22 mouse cellular contexts compared by ENCODE assay signal in the genomic region with DNA sequence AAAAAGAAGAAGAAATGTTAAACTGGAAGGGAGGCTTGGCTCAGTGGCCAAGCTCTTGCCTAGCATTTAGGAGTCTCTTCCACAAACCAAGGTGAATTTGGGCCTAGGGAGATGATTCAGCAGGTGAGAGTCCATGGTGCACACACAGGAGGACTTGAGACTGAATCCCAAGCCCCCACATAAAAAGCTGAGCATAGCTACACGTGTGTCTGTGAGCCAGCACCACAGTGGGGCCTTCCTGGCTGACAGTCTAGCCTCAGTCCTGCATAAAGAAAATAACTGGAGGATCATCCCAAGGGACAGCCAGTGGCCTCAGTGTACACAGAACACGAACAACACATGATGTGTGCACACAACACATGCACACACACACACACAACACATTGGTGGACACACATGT. TPM values are rescaled to one million over a fixed set of nuclear protein-coding genes. Genes with fewer than 3 reads are reported as not detected.
DNase-seq lines count a peak whose midpoint lies in the region; TF ChIP-seq lines count a peak whose summit lies in the region.
"Had no signal": no experiment of that assay in that cellular context is flagged by ENCODE, and none has a peak within 500 bp of the region (broad histone marks: within the 10 kb centered on the region; RNA-seq: fewer than 3 reads in every experiment).

No protein-coding gene starts in this region.

- no peaks in the 10 kb centered on the region for H3K79me2 ChIP-seq in macrophage (ENCODE audit: inconsistent target)

- WGBS in bone marrow, adult 2 months = 46% methylated on average over 2 of the region's 2 CpGs
- WGBS in macrophage (ENCODE audit: missing documents) = 83% methylated on average over 2 of the region's 2 CpGs

- peak; percentile 0 for DNase-seq in layer of hippocampus, adult 9-11 months
- no peak for DNase-seq in layer of hippocampus, postnatal 36 days
- DNase-seq in thymus, postnatal 25 days = no peak
- no peak for DNase-seq in frontal cortex, adult 2 months (ENCODE audit: extremely low spot score in 1 of 2, low spot score in 1 of 2)
- DNase-seq: adrenal gland, adult 2 months; adrenal gland, postnatal 10 days; adrenal gland, postnatal 25 days; cerebellum, adult 11-12 months; cerebellum, adult 2 months; cerebellum, adult 9-10 months; cerebellum, postnatal 10 days; cerebellum, postnatal 25 days; forebrain, postnatal 0 days had no signal

- no peak for TF ChIP-seq POLR2A in bone marrow, adult 2 months (IDR thresholded peaks at IDR 0.05; ENCODE audit: borderline replicate concordance, control insufficient read depth, low read depth, low read length)
- TF ChIP-seq POLR2A in bone marrow macrophage, adult 2 months (IDR thresholded peaks at IDR 0.05; ENCODE audit: borderline replicate concordance, low read depth, low read length) = no peak

- no peak for TF ChIP-seq CTCF in bone marrow, adult 2 months (IDR thresholded peaks at IDR 0.05; ENCODE audit: control insufficient read depth, insufficient read depth, low read length)
- TF ChIP-seq CTCF in bone marrow macrophage, adult 2 months (IDR thresholded peaks at IDR 0.05; ENCODE audit: low read depth, low read length) = no peak

- peaks cover 17% of the 10 kb centered on the region for H3K4me1 ChIP-seq in bone marrow, adult 2 months (ENCODE audit: control insufficient read depth, insufficient read depth, low read length)
- H3K4me1 ChIP-seq in bone marrow macrophage, adult 2 months (ENCODE audit: control insufficient read depth, insufficient read depth, low read length) = peaks cover 45% of the 10 kb centered on the region
- H3K4me1 ChIP-seq: embryonic facial prominence, embryonic 12.5 days; forebrain, embryonic 13.5 days; forebrain, embryonic 15.5 days had no signal

- H3K27ac ChIP-seq in bone marrow, adult 2 months (ENCODE audit: control insufficient read depth, insufficient read depth, low read depth, low read length, poor library complexity) = peak overlapping the region; percentile 83
- 0 out of 2 replicates have a peak overlapping the region, but pooled peaks have one; percentile 1 for H3K27ac ChIP-seq in bone marrow macrophage, adult 2 months (ENCODE audit: insufficient read depth, low read depth, low read length)
- H3K27ac ChIP-seq in macrophage = peak overlapping the region; percentile 89
- H3K27ac ChIP-seq: embryonic facial prominence, embryonic 10.5 days; embryonic facial prominence, embryonic 12.5 days; forebrain, embryonic 13.5 days; forebrain, embryonic 15.5 days had no signal

- no peak overlapping the region for H3K4me3 ChIP-seq in bone marrow, adult 2 months (replicated peaks; ENCODE audit: control insufficient read depth, low read depth, low read length)
- no peak overlapping the region for H3K4me3 ChIP-seq in bone marrow macrophage, adult 2 months (ENCODE audit: insufficient read depth, low read length)
- H3K4me3 ChIP-seq in macrophage (ENCODE audit: inconsistent target) = no peak overlapping the region
- H3K4me3 ChIP-seq: embryonic facial prominence, embryonic 10.5 days; embryonic facial prominence, embryonic 12.5 days; forebrain, embryonic 13.5 days; forebrain, embryonic 15.5 days had no signal

- no peaks in the 10 kb centered on the region for H3K36me3 ChIP-seq in macrophage (ENCODE audit: inconsistent target)
- H3K36me3 ChIP-seq: embryonic facial prominence, embryonic 10.5 days; embryonic facial prominence, embryonic 12.5 days; forebrain, embryonic 15.5 days had no signal

RNA-seq across cellular contexts. Expression of a gene that starts 19.0 kb away (rescaled TPM):
- 1 to 10 TPM; 1.6 to 2.2 TPM for total RNA-seq in layer of hippocampus, postnatal 36 days (2021)
- 20.0 and 54.3 TPM in 2 replicates for polyA plus RNA-seq in bone marrow, adult 2 months (2011; ENCODE audit: insufficient read depth, insufficient read length, low replicate concordance, missing spikeins)
- 128 and 146 TPM in 2 replicates for polyA plus RNA-seq in bone marrow macrophage, adult 2 months (2012; ENCODE audit: insufficient read depth, insufficient read length, missing spikeins)
- 100 to 1,000 TPM in 13 of 26 experiments, 10 to 100 TPM in 13; 41.1 to 247 (median 110) TPM for total RNA-seq in macrophage (2018; cell fraction: chromatin; rRNA removed)
- 100 to 1,000 TPM in 14 of 26 experiments, 10 to 100 TPM in 12; 66.9 to 317 (median 157) TPM for total RNA-seq in macrophage (2018; cell fraction: cytosol; rRNA removed)
- 100 to 1,000 TPM in 15 of 26 experiments, 10 to 100 TPM in 11; 50.1 to 367 (median 152) TPM for total RNA-seq in macrophage (2018; cell fraction: nucleus; rRNA removed)
- 79.1 to 116 TPM (median 113 TPM) in 3 replicates for polyA plus RNA-seq in macrophage (2018)
- polyA plus RNA-seq in frontal cortex, adult 2 months (2012; rRNA removed) = 2.2 and 2.9 TPM in 2 replicates
- total RNA-seq: MEL had no signal

RNA-seq across cellular contexts. Expression of a gene that starts 23.6 kb away (rescaled TPM):
- total RNA-seq in layer of hippocampus, postnatal 36 days (2021) = 1 to 10 TPM; 3.9 to 5.2 TPM
- polyA plus RNA-seq in bone marrow, adult 2 months (2011; ENCODE audit: insufficient read depth, insufficient read length, low replicate concordance, missing spikeins) = 4.8 and 8.3 TPM in 2 replicates
- not detected in 2 replicates for polyA plus RNA-seq in bone marrow macrophage, adult 2 months (2012; ENCODE audit: insufficient read depth, insufficient read length, missing spikeins)
- total RNA-seq in macrophage (2018; cell fraction: chromatin; rRNA removed) = not detected
- not detected for total RNA-seq in macrophage (2018; cell fraction: cytosol; rRNA removed)
- not detected for total RNA-seq in macrophage (2018; cell fraction: nucleus; rRNA removed)
- polyA plus RNA-seq in macrophage (2018) = not detected in 3 replicates
- 12.2 and 16.4 TPM in 2 replicates for polyA plus RNA-seq in frontal cortex, adult 2 months (2012; rRNA removed)
- total RNA-seq: MEL had no signal
- polyA plus RNA-seq: C2C12 had no signal

RNA-seq across cellular contexts. Expression of a gene that starts 57.7 kb away (rescaled TPM):
- 1 to 10 TPM; 1.8 to 1.9 TPM for total RNA-seq in layer of hippocampus, postnatal 36 days (2021)
- polyA plus RNA-seq in bone marrow, adult 2 months (2011; ENCODE audit: insufficient read depth, insufficient read length, low replicate concordance, missing spikeins) = not detected in 2 replicates
- not detected in 2 replicates for polyA plus RNA-seq in bone marrow macrophage, adult 2 months (2012; ENCODE audit: insufficient read depth, insufficient read length, missing spikeins)
- total RNA-seq in macrophage (2018; cell fraction: chromatin; rRNA removed) = not detected
- not detected for total RNA-seq in macrophage (2018; cell fraction: cytosol; rRNA removed)
- not detected for total RNA-seq in macrophage (2018; cell fraction: nucleus; rRNA removed)
- polyA plus RNA-seq in macrophage (2018) = not detected in 3 replicates
- polyA plus RNA-seq in frontal cortex, adult 2 months (2012; rRNA removed) = 1.5 and 1.8 TPM in 2 replicates
- total RNA-seq: MEL had no signal
- polyA plus RNA-seq: C2C12 had no signal

Comparison
In these comparisons a context has a peak if more than half of its experiments do, and no peak if none do; other contexts are left out.
1. H3K27ac ChIP-seq: peak in every context shown above with its lines; median percentile 89 in macrophage; 83 in bone marrow, adult 2 months; 1 in bone marrow macrophage, adult 2 months.